Mouse (Mus musculus): Measurements from ENCODE around the gene Gsg1l. TPM values are rescaled to one million over a fixed set of nuclear protein-coding genes. Genes with fewer than 3 reads are reported as not detected.

Gene Gsg1l
- polyA plus RNA-seq, 1 experiment: not detected

- 74% methylated on average over 4 of the region's 4 CpGs for WGBS
Observed at GRCm38 (mm10) chr7:125948973-125949372, 133.2 kb downstream of the Gsg1l start.

GRCm38 (mm10) chr7:125945915-125946314, 136.3 kb downstream of the Gsg1l start:
- Histone ChIP-seq H3K4me1 (ENCODE audit: control insufficient read depth, insufficient read depth, low read length) (no peaks in the 10 kb centered on the region), H3K4me3 (replicated peaks; ENCODE audit: control insufficient read depth, low read depth, low read length) (no peak overlapping the region), H3K27ac (ENCODE audit: control insufficient read depth, insufficient read depth, low read depth, low read length, poor library complexity) (no peak overlapping the region)
- no peak for TF ChIP-seq POLR2A (IDR thresholded peaks at IDR 0.05; ENCODE audit: borderline replicate concordance, control insufficient read depth, low read depth, low read length)
- no peak for TF ChIP-seq CTCF (IDR thresholded peaks at IDR 0.05; ENCODE audit: control insufficient read depth, insufficient read depth, low read length)
- WGBS: 84% methylated on average over 8 of the region's 8 CpGs

More at GRCm38 (mm10) chr7:125948973-125949372, 133.2 kb downstream of the Gsg1l start:
- no peak overlapping the region for H3K4me3 ChIP-seq (replicated peaks; ENCODE audit: control insufficient read depth, low read depth, low read length)
- H3K27ac ChIP-seq (ENCODE audit: control insufficient read depth, insufficient read depth, low read depth, low read length, poor library complexity): no peak overlapping the region
- TF ChIP-seq CTCF (IDR thresholded peaks at IDR 0.05; ENCODE audit: control insufficient read depth, insufficient read depth, low read length): no peak
- H3K4me1 ChIP-seq (ENCODE audit: control insufficient read depth, insufficient read depth, low read length): no peaks in the 10 kb centered on the region

GRCm38 (mm10) chr7:125944631-125945030, 137.6 kb downstream of the Gsg1l start:
- 62% methylated on average over 5 of the region's 5 CpGs for WGBS
- Histone ChIP-seq H3K27ac (ENCODE audit: control insufficient read depth, insufficient read depth, low read depth, low read length, poor library complexity) (no peak overlapping the region), H3K4me1 (ENCODE audit: control insufficient read depth, insufficient read depth, low read length) (no peaks in the 10 kb centered on the region), H3K4me3 (replicated peaks; ENCODE audit: control insufficient read depth, low read depth, low read length) (no peak overlapping the region)
- TF ChIP-seq CTCF (IDR thresholded peaks at IDR 0.05; ENCODE audit: control insufficient read depth, insufficient read depth, low read length) (no peak), POLR2A (IDR thresholded peaks at IDR 0.05; ENCODE audit: borderline replicate concordance, control insufficient read depth, low read depth, low read length) (no peak)

- TF ChIP-seq CTCF (IDR thresholded peaks at IDR 0.05; ENCODE audit: control insufficient read depth, insufficient read depth, low read length) (no peak), POLR2A (IDR thresholded peaks at IDR 0.05; ENCODE audit: borderline replicate concordance, control insufficient read depth, low read depth, low read length) (no peak)
- 85% methylated on average over 4 of the region's 4 CpGs for WGBS
- Histone ChIP-seq H3K4me1 (ENCODE audit: control insufficient read depth, insufficient read depth, low read length) (no peaks in the 10 kb centered on the region), H3K27ac (ENCODE audit: control insufficient read depth, insufficient read depth, low read depth, low read length, poor library complexity) (no peak overlapping the region), H3K4me3 (replicated peaks; ENCODE audit: control insufficient read depth, low read depth, low read length) (no peak overlapping the region)
Observed at GRCm38 (mm10) chr7:125943511-125943910, 138.7 kb downstream of the Gsg1l start.

- WGBS: 65% methylated on average over 6 of the region's 6 CpGs
Observed at GRCm38 (mm10) chr7:125942365-125943090, 139.7 kb downstream of the Gsg1l start.

GRCm38 (mm10) chr7:125934319-125934718, 147.9 kb downstream of the Gsg1l start:
- TF ChIP-seq CTCF (IDR thresholded peaks at IDR 0.05; ENCODE audit: control insufficient read depth, insufficient read depth, low read length): no peak
- no peak for TF ChIP-seq POLR2A (IDR thresholded peaks at IDR 0.05; ENCODE audit: borderline replicate concordance, control insufficient read depth, low read depth, low read length)
- no peaks in the 10 kb centered on the region for H3K4me1 ChIP-seq (ENCODE audit: control insufficient read depth, insufficient read depth, low read length)
- 69% methylated on average over 2 of the region's 2 CpGs for WGBS
- no peak overlapping the region for H3K4me3 ChIP-seq (replicated peaks; ENCODE audit: control insufficient read depth, low read depth, low read length)
- H3K27ac ChIP-seq (ENCODE audit: control insufficient read depth, insufficient read depth, low read depth, low read length, poor library complexity): no peak overlapping the region

More at GRCm38 (mm10) chr7:125942365-125943090, 139.7 kb downstream of the Gsg1l start:
- Histone ChIP-seq H3K4me1 (ENCODE audit: control insufficient read depth, insufficient read depth, low read length) (no peaks in the 10 kb centered on the region), H3K27ac (ENCODE audit: control insufficient read depth, insufficient read depth, low read depth, low read length, poor library complexity) (no peak overlapping the region), H3K4me3 (replicated peaks; ENCODE audit: control insufficient read depth, low read depth, low read length) (no peak overlapping the region)
- TF ChIP-seq POLR2A (IDR thresholded peaks at IDR 0.05; ENCODE audit: borderline replicate concordance, control insufficient read depth, low read depth, low read length): no peak
- TF ChIP-seq CTCF (IDR thresholded peaks at IDR 0.05; ENCODE audit: control insufficient read depth, insufficient read depth, low read length): no peak

- H3K27ac ChIP-seq (ENCODE audit: control insufficient read depth, insufficient read depth, low read depth, low read length, poor library complexity): no peak overlapping the region
- 26% methylated on average over 16 of the region's 16 CpGs for WGBS
- no peak overlapping the region for H3K4me3 ChIP-seq (replicated peaks; ENCODE audit: control insufficient read depth, low read depth, low read length)
- no peak for TF ChIP-seq POLR2A (IDR thresholded peaks at IDR 0.05; ENCODE audit: borderline replicate concordance, control insufficient read depth, low read depth, low read length)
- no peaks in the 10 kb centered on the region for H3K4me1 ChIP-seq (ENCODE audit: control insufficient read depth, insufficient read depth, low read length)
Observed at GRCm38 (mm10) chr7:125933356-125934244, 148.6 kb downstream of the Gsg1l start.

GRCm38 (mm10) chr7:125931602-125932001, 150.6 kb downstream of the Gsg1l start:
- Histone ChIP-seq H3K4me1 (ENCODE audit: control insufficient read depth, insufficient read depth, low read length) (no peaks in the 10 kb centered on the region), H3K4me3 (replicated peaks; ENCODE audit: control insufficient read depth, low read depth, low read length) (no peak overlapping the region), H3K27ac (ENCODE audit: control insufficient read depth, insufficient read depth, low read depth, low read length, poor library complexity) (no peak overlapping the region)
- TF ChIP-seq CTCF (IDR thresholded peaks at IDR 0.05; ENCODE audit: control insufficient read depth, insufficient read depth, low read length): no peak
- TF ChIP-seq POLR2A (IDR thresholded peaks at IDR 0.05; ENCODE audit: borderline replicate concordance, control insufficient read depth, low read depth, low read length): no peak
- WGBS: 62% methylated on average over 5 of the region's 5 CpGs
